Mouse (Mus musculus): Measurements from ENCODE around the gene Kansl1.

Kansl1 gene

DNA sequence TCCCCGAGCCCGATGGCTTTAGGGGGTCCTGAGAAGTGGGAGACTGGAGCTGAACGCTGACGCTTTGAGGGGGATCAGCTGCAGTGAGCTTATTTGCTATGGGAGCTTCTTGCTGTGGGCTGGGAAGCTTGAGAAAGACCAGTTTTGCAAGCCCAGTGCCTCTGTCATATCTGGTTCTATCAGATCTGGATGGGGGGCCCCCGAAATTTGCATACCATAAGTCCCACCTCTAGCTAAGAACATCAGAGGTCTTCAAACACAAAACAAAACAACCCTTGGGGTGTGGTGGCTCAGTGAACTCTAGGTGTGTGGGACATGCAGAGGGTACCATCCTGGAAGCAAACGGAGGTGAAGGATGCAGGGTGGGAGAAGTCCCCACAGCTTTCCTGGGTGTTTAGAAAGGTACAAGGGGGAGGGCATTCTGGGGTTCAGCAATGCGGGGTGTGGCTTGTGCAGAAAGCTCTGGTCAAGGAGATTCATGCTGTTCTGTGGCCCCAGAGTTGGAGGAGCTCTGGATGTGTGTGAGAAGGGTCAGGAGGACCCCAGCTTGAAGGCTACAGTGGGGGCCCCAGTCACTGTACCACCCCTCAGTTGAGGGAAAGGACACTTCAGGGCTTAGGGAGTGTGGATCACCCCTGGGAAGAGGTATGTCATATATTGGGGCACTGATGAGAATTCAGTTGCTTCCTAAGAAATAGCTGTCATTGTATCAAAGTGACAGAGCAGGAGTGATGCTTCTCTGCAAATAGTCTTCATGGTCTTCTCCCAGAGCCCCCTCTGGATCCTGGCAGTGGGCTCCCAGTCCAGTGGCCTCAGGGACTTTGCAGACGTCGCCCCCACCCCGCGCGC, 159.1 kb downstream of the Kansl1 start:
- DNase-seq (ENCODE audit: low spot score), result no peak

DNA sequence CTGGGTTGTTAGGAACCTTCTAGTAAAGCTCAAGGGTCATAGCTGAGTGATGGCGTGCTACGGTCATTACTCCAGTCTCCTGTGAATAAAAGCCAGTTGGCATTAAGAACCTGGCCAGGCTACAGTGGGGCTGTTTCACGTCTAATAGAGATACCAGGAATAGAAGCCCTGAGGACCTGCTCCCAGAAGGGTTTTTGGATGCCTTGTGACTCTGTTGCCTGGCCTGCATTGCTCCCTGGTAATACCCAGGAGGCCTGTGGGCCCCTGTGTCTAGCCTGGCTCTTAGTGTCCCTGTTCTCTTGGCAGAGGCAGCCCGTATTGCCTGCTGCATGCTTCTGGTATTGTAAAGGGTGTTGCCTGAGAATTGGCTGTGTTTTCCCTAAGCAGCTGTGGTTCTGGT, 161.5 kb downstream of the Kansl1 start:
- no peak for DNase-seq (ENCODE audit: low spot score)

DNA sequence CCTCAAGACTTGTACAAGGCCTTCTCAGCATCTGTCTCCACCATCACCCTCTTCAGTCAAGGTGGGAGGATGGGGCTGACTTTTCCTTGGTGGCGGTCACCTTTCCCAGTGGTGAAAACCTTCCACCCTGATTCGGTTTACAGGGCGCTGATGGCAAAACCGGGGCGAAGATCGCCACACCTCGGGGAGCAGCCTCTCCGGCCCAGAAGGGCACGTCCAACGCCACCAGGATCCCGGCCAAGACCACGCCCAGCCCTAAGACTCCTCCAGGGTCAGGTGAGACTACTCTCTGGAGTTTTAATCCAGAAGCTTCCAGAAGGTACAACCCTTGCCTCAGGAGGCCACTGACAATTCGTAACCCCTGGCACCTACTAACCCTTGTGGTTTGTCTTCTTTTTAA, 162.2 kb downstream of the Kansl1 start:
- DNase-seq (ENCODE audit: low spot score), result no peak

DNA sequence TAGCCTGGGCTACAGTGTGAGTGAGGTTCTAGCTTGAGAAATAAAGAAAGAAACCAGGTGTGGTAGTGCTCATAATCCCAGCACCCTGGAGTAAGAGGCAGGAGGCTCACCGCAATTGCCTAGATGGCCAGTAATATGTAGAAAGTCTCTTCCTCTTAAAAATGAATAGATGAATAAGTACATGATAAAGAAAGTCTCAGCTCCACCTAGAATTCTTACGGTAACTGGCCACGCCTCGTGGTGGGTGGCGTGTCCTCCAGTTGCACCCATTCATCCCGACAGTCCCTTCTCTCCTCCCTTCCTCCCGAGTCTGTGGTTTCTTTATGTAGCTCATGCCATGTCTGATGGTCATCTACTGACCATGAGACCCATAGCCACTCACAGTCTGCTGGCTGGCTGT, 162.9 kb downstream of the Kansl1 start:
- no peak for DNase-seq (ENCODE audit: low spot score)

DNA sequence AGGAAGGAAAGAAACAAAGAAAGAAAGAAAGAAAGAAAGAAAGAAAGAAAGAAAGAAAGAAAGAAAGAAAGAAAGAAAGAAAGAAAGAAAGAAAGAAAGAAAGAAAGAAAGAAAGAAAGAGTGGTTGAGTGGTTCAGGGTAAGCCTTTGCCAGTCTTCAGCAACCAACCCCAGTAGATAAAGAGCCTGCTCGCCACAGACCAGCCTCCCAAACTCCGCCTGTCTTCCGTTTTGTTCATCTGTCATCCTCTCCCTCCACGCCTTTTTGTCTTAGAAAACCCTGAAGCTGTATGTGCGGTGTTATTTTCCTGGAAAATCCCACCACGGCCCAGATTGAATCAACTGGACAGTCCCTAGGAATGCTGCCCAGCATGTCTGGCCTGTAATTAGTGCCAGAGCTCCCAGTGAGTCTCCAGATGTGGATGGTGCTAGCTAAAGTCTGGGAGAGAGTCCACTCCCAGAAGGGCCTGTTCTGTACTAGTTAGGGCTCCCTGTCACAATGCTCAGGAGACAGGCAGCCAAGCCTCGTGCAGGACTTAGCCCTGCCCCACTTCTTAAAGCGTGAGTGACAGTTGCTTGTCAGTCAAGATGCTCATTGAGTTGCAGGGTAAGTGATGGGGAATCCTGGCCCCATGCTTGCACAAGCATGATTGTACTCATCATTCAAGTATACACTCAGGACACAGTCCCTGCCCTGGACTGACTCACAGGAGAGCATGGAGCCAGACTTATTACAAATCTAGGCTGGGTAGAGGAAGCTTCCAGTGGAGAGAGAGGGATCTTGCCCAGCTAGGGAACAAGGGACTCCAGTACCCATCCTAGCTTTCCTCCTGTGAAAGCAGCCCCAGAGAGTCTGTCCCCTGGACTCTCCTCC, 165.3 kb downstream of the Kansl1 start:
- no peak for DNase-seq (ENCODE audit: low spot score)

DNA sequence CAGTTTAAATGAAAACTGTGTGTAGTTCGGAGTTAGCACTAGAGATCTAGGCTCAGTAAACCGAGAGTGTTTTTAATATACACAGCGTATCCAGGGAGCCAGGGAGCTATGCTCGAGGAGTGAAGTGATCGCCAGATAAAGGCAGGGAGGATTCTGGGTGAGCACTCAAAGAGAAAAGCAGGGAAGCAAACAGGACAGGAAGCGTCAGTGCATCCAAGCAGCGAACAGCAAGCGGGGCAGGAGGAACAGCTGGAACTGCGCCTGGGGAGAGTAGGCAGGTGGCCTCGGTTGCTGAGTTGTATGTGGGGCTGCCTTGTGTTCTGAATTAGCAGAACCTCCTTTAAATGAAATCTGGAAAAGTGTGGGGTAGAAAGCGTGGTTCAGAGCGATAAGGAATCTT, 166.0 kb downstream of the Kansl1 start:
- DNase-seq (ENCODE audit: low spot score), result no peak

DNA sequence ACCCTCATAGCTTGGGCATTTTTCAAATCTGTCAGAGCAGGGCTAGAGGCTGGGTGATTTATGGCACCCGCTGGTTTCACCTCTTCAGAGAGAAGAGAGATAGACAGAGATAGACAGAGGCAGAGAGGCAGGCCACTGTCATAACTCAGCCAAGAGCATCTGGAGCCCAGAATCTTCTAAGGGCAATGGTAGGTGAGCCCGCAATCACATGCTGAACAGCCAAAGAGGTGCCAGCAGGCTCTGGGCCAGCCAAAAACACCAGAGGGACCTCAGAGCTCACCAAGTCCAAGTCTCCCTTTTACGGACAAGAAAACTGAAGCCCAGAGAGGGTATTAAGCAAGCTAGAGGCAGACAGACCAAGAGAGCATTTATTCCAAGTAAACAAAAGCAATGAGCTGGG, 171.0 kb downstream of the Kansl1 start:
- no peak for DNase-seq (ENCODE audit: low spot score)

DNA sequence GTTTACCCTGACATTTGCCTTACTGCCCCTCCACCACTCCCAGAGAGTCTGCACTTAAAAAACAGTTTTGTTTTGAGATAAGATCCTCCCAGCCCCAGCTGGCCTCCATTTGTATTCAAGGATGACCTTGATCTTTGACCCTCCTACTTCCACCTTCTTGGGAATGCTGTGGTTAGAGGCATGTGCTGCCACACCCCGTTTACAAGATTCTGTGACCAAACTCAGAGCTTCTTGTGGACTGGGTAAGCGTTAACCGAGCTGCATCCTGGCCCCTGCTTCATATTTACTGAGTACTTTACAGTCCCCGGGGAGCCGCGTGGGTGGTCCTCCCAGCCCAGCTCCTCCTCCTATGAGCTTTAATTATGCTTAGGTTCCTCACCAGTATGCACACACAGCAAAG, 173.0 kb downstream of the Kansl1 start:
- DNase-seq (ENCODE audit: low spot score), result no peak

DNA sequence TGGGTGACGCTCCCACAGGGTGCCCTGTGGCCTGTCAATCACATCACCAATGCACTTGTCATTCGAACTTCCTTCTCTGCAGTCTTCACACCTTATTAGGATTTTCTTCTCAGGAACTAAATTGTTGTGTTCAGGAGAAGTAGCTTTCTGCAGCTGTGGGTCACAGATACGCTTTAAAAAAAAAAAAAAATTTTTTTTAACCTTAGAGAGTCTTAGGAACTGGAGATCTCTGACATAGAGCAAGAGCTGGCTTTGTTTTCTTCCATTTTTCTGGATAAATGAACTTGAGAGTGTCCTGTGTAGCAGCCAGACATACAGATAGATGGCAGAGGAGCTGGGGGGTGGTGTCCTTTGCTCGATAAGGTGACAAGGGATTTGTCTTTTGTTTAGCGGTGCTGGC, 173.5 kb downstream of the Kansl1 start:
- no peak for DNase-seq (ENCODE audit: low spot score)

DNA sequence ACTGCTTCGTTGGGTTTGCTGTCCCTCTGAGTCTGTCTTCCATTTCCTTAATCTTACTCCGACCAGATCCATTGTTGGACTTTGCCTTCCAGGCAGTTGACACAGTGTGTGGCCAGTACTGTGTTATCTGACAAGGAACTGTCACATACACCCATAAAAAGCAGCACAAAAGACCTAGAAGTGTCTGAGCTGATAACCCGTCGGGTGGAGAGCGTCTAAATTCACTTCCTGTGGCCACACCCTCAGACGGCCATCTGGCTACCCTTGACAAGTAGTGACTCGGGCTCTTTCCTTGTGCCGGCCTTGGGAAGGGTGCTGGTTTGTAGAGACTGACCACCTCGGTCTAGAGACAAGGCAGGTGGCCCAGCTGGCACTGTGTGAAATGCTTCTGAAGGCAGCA, 175.4 kb downstream of the Kansl1 start:
- DNase-seq (ENCODE audit: low spot score), result no peak

DNA sequence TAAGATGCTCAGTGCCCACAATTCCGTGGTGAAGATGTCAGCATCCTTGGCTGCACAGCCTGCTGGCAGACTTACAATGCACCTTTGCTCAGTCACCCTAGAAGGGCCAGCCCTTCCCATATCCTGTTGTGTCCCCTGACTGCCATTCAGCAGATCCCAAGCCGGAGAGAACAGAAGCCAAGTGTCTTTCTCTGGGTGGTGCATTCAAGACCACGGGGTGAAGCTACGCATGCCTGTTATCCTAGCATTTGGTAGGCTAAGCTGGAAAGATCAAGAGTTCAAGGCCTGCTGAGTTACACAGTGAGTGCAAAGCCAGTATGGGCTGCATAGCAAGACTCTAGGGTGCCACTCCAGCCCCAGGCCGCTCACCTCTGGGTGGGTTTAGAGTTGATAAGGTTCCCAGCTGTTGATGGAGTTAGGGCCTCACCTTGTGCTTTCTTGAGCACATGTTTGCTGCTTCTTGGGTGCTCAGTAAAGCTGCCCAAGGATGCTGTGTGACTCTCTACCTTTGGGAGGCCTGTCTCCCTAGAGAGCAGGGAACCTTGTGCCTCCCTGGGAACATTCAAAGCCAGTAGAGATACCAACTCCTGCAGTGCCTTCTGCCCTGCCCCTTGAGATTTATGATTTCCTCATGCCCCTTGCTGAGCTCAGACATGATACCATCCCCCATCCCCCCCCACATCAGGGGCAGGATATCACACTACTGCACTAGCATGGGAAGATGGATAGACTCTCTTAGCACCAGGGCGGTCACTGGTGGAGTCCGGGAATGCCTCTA, 176.0 kb downstream of the Kansl1 start:
- no peak for DNase-seq (ENCODE audit: low spot score)

DNA sequence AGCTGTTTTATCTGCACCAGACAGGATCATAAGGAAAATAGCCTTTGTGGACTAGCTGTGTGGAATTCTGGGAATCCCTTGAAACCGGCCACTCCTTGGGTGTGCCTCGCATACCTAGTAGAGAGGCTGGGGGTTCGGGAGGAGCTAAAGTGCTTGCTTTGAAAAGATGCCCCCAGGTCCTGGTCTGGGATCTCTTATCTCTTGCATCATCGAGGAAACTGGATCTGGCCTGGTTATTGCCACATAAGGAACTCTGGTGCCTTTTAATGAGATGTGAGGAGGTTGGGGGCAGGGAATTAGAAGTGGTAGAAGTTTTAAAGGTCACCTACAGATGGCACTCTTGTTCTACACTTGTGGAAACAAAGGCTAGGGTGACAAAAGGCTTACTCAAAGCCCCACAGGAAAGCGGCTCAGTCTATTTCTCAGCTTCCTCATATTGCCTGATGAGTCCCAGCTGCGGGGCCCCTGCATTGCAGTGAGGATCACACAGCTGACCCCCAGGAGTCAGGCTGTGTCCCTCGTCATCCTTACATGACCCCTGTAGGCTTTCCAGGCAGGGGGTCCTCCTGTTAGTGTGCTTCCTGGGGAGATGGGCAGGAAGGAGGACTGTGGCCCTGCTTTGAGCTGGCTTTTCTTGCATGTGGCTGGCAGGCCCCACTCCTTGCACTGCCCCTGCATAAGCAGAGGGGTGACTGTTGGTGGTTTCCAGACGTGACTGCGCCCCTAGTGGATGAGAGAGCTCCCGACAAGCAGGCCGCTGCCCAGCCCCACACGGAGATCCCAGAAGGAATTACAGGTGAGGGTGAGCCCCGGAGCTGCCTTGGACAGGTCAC, 179.2 kb downstream of the Kansl1 start:
- peak; percentile 62 for DNase-seq (ENCODE audit: low spot score)

DNA sequence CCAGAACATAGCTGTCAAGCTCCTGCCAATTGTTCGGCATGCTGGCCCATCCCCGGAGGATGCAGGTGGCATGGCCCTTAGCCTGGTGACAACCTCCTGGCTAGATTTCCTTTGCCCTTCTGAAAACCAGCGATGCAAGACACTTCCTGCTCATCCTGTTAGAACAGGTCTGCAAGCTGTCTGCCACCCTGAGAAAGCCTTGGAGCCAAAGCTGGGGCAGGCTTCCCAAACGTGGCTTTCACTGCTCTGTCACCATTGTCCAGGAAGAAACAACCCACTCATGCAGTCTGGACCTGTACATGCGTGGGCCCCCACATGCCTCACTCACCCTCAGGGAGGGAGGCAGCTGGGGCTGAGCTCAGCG, 179.8 kb downstream of the Kansl1 start:
- DNase-seq (ENCODE audit: low spot score), result peak; percentile 37

DNA sequence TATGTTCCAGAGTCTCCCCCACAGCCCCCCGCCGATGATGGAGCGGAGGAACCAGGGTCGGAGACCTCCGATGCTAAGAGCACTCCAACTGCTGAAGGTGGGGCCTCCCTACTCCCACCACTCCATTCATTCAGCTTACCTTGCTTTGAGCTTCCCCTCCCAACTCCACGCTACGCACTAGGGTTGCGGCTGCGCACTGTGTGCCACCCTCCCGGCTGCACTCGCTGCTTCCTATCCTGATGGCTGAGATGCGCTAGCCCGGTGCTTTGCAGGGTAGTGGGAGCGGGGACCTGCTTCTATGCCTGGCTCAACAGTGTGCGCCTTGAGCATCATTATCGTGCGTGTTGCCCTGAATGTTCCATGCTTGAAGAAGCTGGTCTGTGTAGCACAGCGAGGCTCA, 181.5 kb downstream of the Kansl1 start:
- DNase-seq (ENCODE audit: low spot score), result no peak

Measured in urinary bladder, postnatal 14 days (tissue).